ENCODE assay signal across 8 mouse cellular contexts in the genomic region with DNA sequence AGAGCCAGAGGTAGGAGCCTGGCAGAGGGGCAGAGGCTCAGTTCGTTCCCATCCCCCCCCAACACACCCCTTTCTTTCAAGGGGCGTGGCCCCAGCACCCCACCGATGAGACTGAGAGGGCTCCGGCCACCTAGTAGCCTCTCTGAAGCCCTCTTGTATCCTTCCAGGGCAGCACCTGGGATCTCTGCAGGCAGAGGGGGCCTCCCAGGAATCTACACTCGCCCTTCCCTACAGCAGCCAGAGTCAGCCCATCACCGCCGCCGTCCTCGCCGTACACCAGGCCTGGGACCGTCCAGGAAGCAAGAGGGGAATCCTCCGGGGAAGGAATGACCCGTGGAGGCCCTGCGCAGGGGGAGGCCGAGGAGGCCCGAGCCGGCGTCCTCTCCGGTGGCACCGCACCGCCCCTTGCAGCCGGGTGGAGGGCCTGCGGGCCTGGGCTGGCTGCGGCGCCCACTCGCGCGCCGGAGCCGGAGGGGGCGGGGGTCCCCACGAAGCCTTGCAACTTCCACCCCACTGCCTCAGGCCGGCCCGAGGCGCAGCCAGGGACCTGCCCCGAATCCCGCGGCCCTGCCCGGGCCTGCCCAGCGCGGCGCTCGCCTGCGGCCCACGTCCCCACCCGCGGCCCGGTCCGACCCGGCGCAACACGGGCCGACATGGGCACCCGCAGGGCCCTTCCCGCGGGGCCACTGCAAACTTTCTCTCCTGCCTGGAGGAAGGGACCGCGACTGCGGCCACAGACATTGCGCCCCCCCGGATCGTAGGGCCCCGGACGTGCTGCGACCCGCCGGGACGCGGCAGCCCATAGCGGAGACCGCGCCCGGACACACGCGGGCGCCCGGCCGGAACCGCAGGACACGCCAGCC. TPM values are rescaled to one million over a fixed set of nuclear protein-coding genes. Genes with fewer than 3 reads are reported as not detected.
DNase-seq lines count a peak whose midpoint lies in the region; ATAC-seq and TF ChIP-seq lines count a peak whose summit lies in the region.

No protein-coding gene starts in this region.

- peaks cover 14% of the 10 kb centered on the region; the same call in 1 of the 2 replicates for H3K27me3 ChIP-seq in hindbrain, embryonic 13.5 days
- H3K27me3 ChIP-seq in liver, adult 2 months (ENCODE audit: control insufficient read depth, insufficient read depth, low read length), result no peaks in the 10 kb centered on the region

- H3K4me2 ChIP-seq in hindbrain, embryonic 13.5 days, result peak overlapping the region; percentile 93

- no peaks in the 10 kb centered on the region for H3K9me3 ChIP-seq in hindbrain, embryonic 13.5 days

- ATAC-seq in hindbrain, embryonic 13.5 days (ENCODE audit: low FRiP score), result peak; percentile 29
- ATAC-seq in granulocyte monocyte progenitor cell, adult 5-6 weeks (replicated peaks; ENCODE audit: poor library complexity, severe bottlenecking), result no peak

- under 1% methylated on average over 72 of the region's 80 CpGs for WGBS in hindbrain, embryonic 13.5 days
- WGBS in liver, adult 2 months, result under 1% methylated on average over 79 of the region's 80 CpGs

- peak overlapping the region; percentile 72 for H3K27ac ChIP-seq in left cerebral cortex, adult 2 months
- peak overlapping the region; percentile 36 for H3K27ac ChIP-seq in embryonic fibroblast, embryonic 13.5 days (ENCODE audit: insufficient read depth, low read length)
- peak overlapping the region; percentile 91 for H3K27ac ChIP-seq in hindbrain, embryonic 13.5 days
- H3K27ac ChIP-seq in liver, adult 2 months (replicated peaks; ENCODE audit: insufficient read depth, low read depth, low read length), result no peak overlapping the region

- peak overlapping the region; percentile 69 for H3K4me3 ChIP-seq in left cerebral cortex, adult 2 months
- peak overlapping the region; percentile 59 for H3K4me3 ChIP-seq in embryonic fibroblast, embryonic 13.5 days (ENCODE audit: insufficient read depth, low read length)
- peak overlapping the region; percentile 98 for H3K4me3 ChIP-seq in hindbrain, embryonic 13.5 days
- peak overlapping the region; percentile 91 for H3K4me3 ChIP-seq in liver, adult 2 months (ENCODE audit: insufficient read depth, low read depth, low read length)

- H3K36me3 ChIP-seq in hindbrain, embryonic 13.5 days, result peaks cover 7% of the 10 kb centered on the region
- H3K36me3 ChIP-seq in liver, adult 2 months (ENCODE audit: control insufficient read depth, insufficient read depth, low read length), result no peaks in the 10 kb centered on the region

- intact Hi-C loops in left cerebral cortex, adult 2 months (cut with DNase I), result loop anchor here (1.0 to 5.0 kb wide), 6 partner anchors 91 to 424 kb away; no protein-coding TSS in a partner anchor

- peak; percentile 38 to 42 for DNase-seq in left cerebral cortex, adult 2 months (ENCODE audit: extremely low spot score in 1 of 2, low spot score in 2 of 2)
- no peak for DNase-seq in left cerebral cortex, adult 9 months (ENCODE audit: low spot score in 2 of 2)
- peak; percentile 82 for DNase-seq in adrenal gland, postnatal 14 days
- no peak for DNase-seq in liver, adult 2 months (ENCODE audit: extremely low read depth, low read depth, low spot score)
- peak; percentile 68 for DNase-seq in neural tube, embryonic 10.5 days (ENCODE audit: extremely low spot score, low spot score)

- peaks cover 14% of the 10 kb centered on the region; the same call in 1 of the 2 replicates for H3K4me1 ChIP-seq in embryonic fibroblast, embryonic 13.5 days (ENCODE audit: control insufficient read depth, insufficient read depth, low read length)
- peaks cover 55% of the 10 kb centered on the region for H3K4me1 ChIP-seq in hindbrain, embryonic 13.5 days (replicated peaks)
- H3K4me1 ChIP-seq in liver, adult 2 months (ENCODE audit: control insufficient read depth, insufficient read depth, low read length), result peaks cover 7% of the 10 kb centered on the region; the same call in 1 of the 2 replicates

- peaks cover 26% of the 10 kb centered on the region for H3K79me2 ChIP-seq in liver, adult 2 months (ENCODE audit: control insufficient read depth, insufficient read depth, low read length)

- TF ChIP-seq POLR2A in embryonic fibroblast, embryonic 13.5 days (IDR thresholded peaks at IDR 0.05; ENCODE audit: low read depth, low read length), result no peak
- no peak for TF ChIP-seq POLR2A in liver, adult 2 months (IDR thresholded peaks at IDR 0.05; ENCODE audit: extremely low read depth, insufficient read depth, low read length)

- TF ChIP-seq CTCF in left cerebral cortex, adult 2 months (IDR thresholded peaks at IDR 0.05), result no peak
- TF ChIP-seq CTCF in embryonic fibroblast, embryonic 13.5 days (IDR thresholded peaks at IDR 0.05; ENCODE audit: borderline replicate concordance, insufficient read depth, low read length), result no peak
- TF ChIP-seq CTCF in liver, adult 2 months (IDR thresholded peaks at IDR 0.05; ENCODE audit: low read depth, low read length), result no peak

- peak overlapping the region; percentile 100 for H3K9ac ChIP-seq in hindbrain, embryonic 13.5 days
- peak overlapping the region; percentile 94 for H3K9ac ChIP-seq in liver, adult 2 months (ENCODE audit: low read depth, low read length)

RNA-seq across cellular contexts. Expression of gene Plxna1, which starts 0.8 kb away (rescaled TPM):
- total RNA-seq in left cerebral cortex, adult 2 months (2021), result 10 to 100 TPM; 61.8 to 70.3 TPM
- 60.2 and 68.8 TPM in 2 replicates for total RNA-seq in adrenal gland, postnatal 14 days (2021)
- 161 and 176 TPM in 2 replicates for polyA plus RNA-seq in embryonic fibroblast, embryonic 13.5 days (2011; ENCODE audit: insufficient read length, low read depth, missing spikeins)
- polyA plus RNA-seq in hindbrain, embryonic 13.5 days (2015; fragmentation: Nextera tagmentation; extraction: Ambion mirVana), result 44.9 and 45.3 TPM in 2 replicates
- total RNA-seq in liver, adult 2 months (2014; rRNA removed), result 2.6 and 4.6 TPM in 2 replicates
- polyA plus RNA-seq in liver, adult 2 months (2012; rRNA removed), result 5.7 and 6.5 TPM in 2 replicates
- total RNA-seq in granulocyte monocyte progenitor cell, adult 5-6 weeks (2014; fragmentation: Nextera tagmentation), result 1.2 and 6.9 TPM in 2 replicates
- total RNA-seq in granulocyte monocyte progenitor cell, adult 5-6 weeks (2017), result 1.0 and 1.3 TPM in 2 replicates

Comparison
In these comparisons a context has a peak if more than half of its experiments do, and no peak if none do; other contexts are left out.
1. DNase-seq: peak in left cerebral cortex, adult 2 months (2 of 2), adrenal gland, postnatal 14 days (single experiment) and neural tube, embryonic 10.5 days (single experiment); none in left cerebral cortex, adult 9 months (0 of 2) and liver, adult 2 months (single experiment).
2. Peak in every context shown above with its lines, with median percentiles within 50 percentile points of each other: H3K4me3 ChIP-seq.